Mouse (Mus musculus): ENCODE results near the gene Igsf3.

DNA sequence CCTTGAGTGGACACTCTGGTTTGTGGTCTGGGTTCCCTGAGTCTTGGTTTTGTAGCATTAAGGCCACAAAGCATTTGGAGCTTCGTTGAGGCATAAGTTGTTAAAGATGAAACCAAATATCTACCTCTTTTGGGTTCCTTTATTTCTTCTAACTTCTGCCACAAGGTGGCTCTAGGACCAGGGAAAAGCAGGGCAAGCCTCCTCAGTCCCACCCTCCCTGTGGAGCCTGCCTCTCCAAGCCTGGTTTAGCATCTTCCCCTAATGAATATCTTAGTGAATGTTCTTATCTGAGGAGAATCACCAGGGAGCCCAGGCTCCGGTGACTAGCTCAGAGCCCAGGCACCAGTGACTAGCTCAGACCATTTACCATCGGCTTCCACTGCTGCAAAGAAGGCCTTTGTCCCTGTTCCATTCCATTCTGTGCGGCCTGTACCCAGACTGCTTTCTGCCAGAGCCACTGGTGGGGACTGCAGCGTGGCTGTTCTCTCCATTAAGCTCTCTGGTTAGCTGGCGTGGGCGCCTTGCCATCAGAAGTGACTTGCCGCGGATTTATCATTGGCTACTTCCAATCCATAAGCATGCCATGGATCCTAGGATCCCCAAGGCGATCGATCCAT is 66.5 kb downstream of the Igsf3 start:
- TF ChIP-seq CTCF (IDR thresholded peaks at IDR 0.05; ENCODE audit: borderline replicate concordance, insufficient read depth, low read length) (no peak), POLR2A (IDR thresholded peaks at IDR 0.05; ENCODE audit: low read depth, low read length) (no peak)
